Mouse (Mus musculus): ENCODE measurements around the gene Unc45a. TPM values are rescaled to one million over a fixed set of nuclear protein-coding genes. Genes with fewer than 3 reads are reported as not detected.

The Unc45a gene
- 34.7 and 38.0 TPM in 2 replicates for polyA plus RNA-seq (2014; fragmentation: Nextera tagmentation; extraction: Ambion mirVana)

DNA sequence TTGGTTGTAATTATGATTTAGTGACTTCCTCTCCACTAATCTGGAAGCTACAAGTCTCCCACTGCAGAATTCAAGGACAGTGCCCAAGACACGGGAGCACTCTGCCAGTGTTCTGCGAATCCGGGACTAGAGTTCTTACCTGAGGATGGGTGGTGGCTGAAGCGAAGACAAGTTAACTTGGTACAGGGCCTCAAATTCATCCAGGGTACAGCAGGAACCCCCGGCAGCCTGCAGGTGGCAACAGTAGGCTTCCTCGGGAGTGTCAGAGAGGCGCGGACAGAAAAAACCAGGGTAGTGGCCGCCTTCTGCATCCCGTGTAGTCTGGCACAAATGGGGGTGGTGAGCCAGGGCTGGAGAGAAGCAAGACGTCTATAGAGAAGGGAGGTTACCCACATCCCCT is at the start of gene Unc45a:
TSS of gene Unc45a (minus strand) at position 213 of the 400 bp plus-strand sequence.
- WGBS = under 1% methylated on average over 11 of the region's 11 CpGs
- peak; percentile 58 for ATAC-seq (ENCODE audit: insufficient number of reproducible peaks, low FRiP score, low TSS enrichment, low read depth)
- H3K36me3 ChIP-seq (ENCODE audit: control insufficient read depth, insufficient read depth, low read length) = peaks cover 10% of the 10 kb centered on the region
- DNase-seq (ENCODE audit: low spot score) = peak; percentile 84
- H3K27ac ChIP-seq (replicated peaks; ENCODE audit: low read depth, low read length) = no peak within 1 kb of the TSS
- peak within 1 kb of the TSS; percentile 90 for H3K4me2 ChIP-seq (ENCODE audit: low read depth, severe bottlenecking)
- H3K9me3 ChIP-seq (ENCODE audit: control insufficient read depth, low read length) = no peaks in the 10 kb centered on the region
- no peaks in the 10 kb centered on the region for H3K27me3 ChIP-seq (ENCODE audit: control insufficient read depth, insufficient read depth, low read length)
- H3K9ac ChIP-seq (ENCODE audit: low read length) = peak within 1 kb of the TSS; percentile 60; the same call in 1 of the 2 replicates
- peak within 1 kb of the TSS; percentile 65 for H3K4me3 ChIP-seq (ENCODE audit: low read depth, low read length)
- H3K4me1 ChIP-seq (ENCODE audit: control insufficient read depth, insufficient read depth, low read length) = peaks cover 18% of the 10 kb centered on the region

GRCm38 (mm10) chr7:80387633-80388543 is 47.1 kb upstream of the Unc45a start, which contains the start of gene Fes:
Gene Fes, minus strand, starts transcription at chr7:80387946.
- peak within 1 kb of the TSS; percentile 37 for H3K4me3 ChIP-seq (ENCODE audit: low read depth, low read length)
- peak within 1 kb of the TSS; percentile 76 for H3K27ac ChIP-seq (replicated peaks; ENCODE audit: low read depth, low read length)
- ATAC-seq (ENCODE audit: insufficient number of reproducible peaks, low FRiP score, low TSS enrichment, low read depth) (peak; percentile 53), DNase-seq (ENCODE audit: low spot score) (peak; percentile 77)
- H3K4me2 ChIP-seq (ENCODE audit: low read depth, severe bottlenecking) = peak within 1 kb of the TSS; percentile 70
- H3K27me3 ChIP-seq (ENCODE audit: control insufficient read depth, insufficient read depth, low read length) = no peaks in the 10 kb centered on the region
- H3K4me1 ChIP-seq (ENCODE audit: control insufficient read depth, insufficient read depth, low read length) = peaks cover 17% of the 10 kb centered on the region
- WGBS = 7% methylated on average over 33 of the region's 33 CpGs
- no peaks in the 10 kb centered on the region for H3K9me3 ChIP-seq (ENCODE audit: control insufficient read depth, low read length)
- H3K36me3 ChIP-seq (ENCODE audit: control insufficient read depth, insufficient read depth, low read length) = peaks cover 19% of the 10 kb centered on the region
- peak within 1 kb of the TSS; percentile 71 for H3K9ac ChIP-seq (ENCODE audit: low read length)

- Histone ChIP-seq H3K36me3 (ENCODE audit: control insufficient read depth, insufficient read depth, low read length) (peaks cover 16% of the 10 kb centered on the region; the same call in 1 of the 2 replicates), H3K9ac (ENCODE audit: low read length) (peak overlapping the region; percentile 71), H3K27me3 (ENCODE audit: control insufficient read depth, insufficient read depth, low read length) (no peaks in the 10 kb centered on the region), H3K9me3 (ENCODE audit: control insufficient read depth, low read length) (no peaks in the 10 kb centered on the region), H3K4me3 (ENCODE audit: low read depth, low read length) (peak overlapping the region; percentile 37), H3K4me1 (ENCODE audit: control insufficient read depth, insufficient read depth, low read length) (peaks cover 17% of the 10 kb centered on the region), H3K27ac (replicated peaks; ENCODE audit: low read depth, low read length) (peak overlapping the region; percentile 76), H3K4me2 (ENCODE audit: low read depth, severe bottlenecking) (peak overlapping the region; percentile 70)
- WGBS = 36% methylated on average over 17 of the region's 17 CpGs
- peak; percentile 49 for DNase-seq (ENCODE audit: low spot score)
- ATAC-seq (ENCODE audit: insufficient number of reproducible peaks, low FRiP score, low TSS enrichment, low read depth) = no peak; the same call in 1 of the 2 replicates
Measured at GRCm38 (mm10) chr7:80387033-80387632, 46.3 kb upstream of the Unc45a start.

GRCm38 (mm10) chr7:80386235-80386930 is 45.6 kb upstream of the Unc45a start:
- peak overlapping the region; percentile 40; the same call in 1 of the 2 replicates for H3K9ac ChIP-seq (ENCODE audit: low read length)
- H3K4me2 ChIP-seq (ENCODE audit: low read depth, severe bottlenecking) = peak overlapping the region; percentile 70
- WGBS = 35% methylated on average over 18 of the region's 18 CpGs

DNA sequence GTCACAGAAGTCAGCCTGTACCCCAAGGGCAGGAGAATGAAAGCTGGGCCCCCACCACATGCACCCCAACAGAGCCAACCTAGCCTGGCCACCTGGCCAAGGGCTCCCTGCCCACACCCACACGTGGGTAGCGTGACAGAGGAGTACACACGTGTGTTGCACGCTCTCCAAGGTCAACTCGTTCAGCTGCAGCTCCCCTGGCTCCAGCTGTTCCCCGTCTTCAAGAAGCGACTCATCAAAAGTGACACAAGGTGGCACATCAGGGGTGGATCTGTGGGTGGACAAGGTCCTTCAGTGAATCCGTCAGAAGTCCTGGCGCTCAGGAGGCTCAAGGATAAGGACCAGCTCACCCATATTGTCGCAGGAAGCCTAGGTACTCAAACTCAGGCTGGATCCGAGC is 42.1 kb upstream of the Unc45a start:
- no peak overlapping the region for H3K4me2 ChIP-seq (ENCODE audit: low read depth, severe bottlenecking)
- DNase-seq (ENCODE audit: low spot score) = no peak
- H3K27ac ChIP-seq (replicated peaks; ENCODE audit: low read depth, low read length) = no peak overlapping the region
- no peaks in the 10 kb centered on the region for H3K36me3 ChIP-seq (ENCODE audit: control insufficient read depth, insufficient read depth, low read length)
- H3K4me3 ChIP-seq (ENCODE audit: low read depth, low read length) = no peak overlapping the region
- 70% methylated on average over 11 of the region's 11 CpGs for WGBS
- peaks cover 12% of the 10 kb centered on the region for H3K4me1 ChIP-seq (ENCODE audit: control insufficient read depth, insufficient read depth, low read length)
- H3K9me3 ChIP-seq (ENCODE audit: control insufficient read depth, low read length) = no peaks in the 10 kb centered on the region
- H3K9ac ChIP-seq (ENCODE audit: low read length) = no peak overlapping the region
- H3K27me3 ChIP-seq (ENCODE audit: control insufficient read depth, insufficient read depth, low read length) = no peaks in the 10 kb centered on the region
- ATAC-seq (ENCODE audit: insufficient number of reproducible peaks, low FRiP score, low TSS enrichment, low read depth) = no peak

More at GRCm38 (mm10) chr7:80386235-80386930, 45.6 kb upstream of the Unc45a start:
- peaks cover 11% of the 10 kb centered on the region; the same call in 1 of the 2 replicates for H3K36me3 ChIP-seq (ENCODE audit: control insufficient read depth, insufficient read depth, low read length)
- DNase-seq (ENCODE audit: low spot score) = peak; percentile 98
- no peak for ATAC-seq (ENCODE audit: insufficient number of reproducible peaks, low FRiP score, low TSS enrichment, low read depth)
- peaks cover 17% of the 10 kb centered on the region for H3K4me1 ChIP-seq (ENCODE audit: control insufficient read depth, insufficient read depth, low read length)
- H3K4me3 ChIP-seq (ENCODE audit: low read depth, low read length) = no peak overlapping the region; the same call in 1 of the 2 replicates
- peak overlapping the region; percentile 10; the same call in 1 of the 2 replicates for H3K27ac ChIP-seq (replicated peaks; ENCODE audit: low read depth, low read length)
- H3K27me3 ChIP-seq (ENCODE audit: control insufficient read depth, insufficient read depth, low read length) = no peaks in the 10 kb centered on the region
- H3K9me3 ChIP-seq (ENCODE audit: control insufficient read depth, low read length) = no peaks in the 10 kb centered on the region

GRCm38 (mm10) chr7:80379531-80379930 is 38.7 kb upstream of the Unc45a start:
- Histone ChIP-seq H3K4me2 (ENCODE audit: low read depth, severe bottlenecking) (no peak overlapping the region), H3K27me3 (ENCODE audit: control insufficient read depth, insufficient read depth, low read length) (no peaks in the 10 kb centered on the region), H3K9me3 (ENCODE audit: control insufficient read depth, low read length) (no peaks in the 10 kb centered on the region), H3K4me3 (ENCODE audit: low read depth, low read length) (no peak overlapping the region), H3K27ac (replicated peaks; ENCODE audit: low read depth, low read length) (no peak overlapping the region), H3K9ac (ENCODE audit: low read length) (no peak overlapping the region), H3K36me3 (ENCODE audit: control insufficient read depth, insufficient read depth, low read length) (no peaks in the 10 kb centered on the region), H3K4me1 (ENCODE audit: control insufficient read depth, insufficient read depth, low read length) (no peaks in the 10 kb centered on the region)
- DNase-seq (ENCODE audit: low spot score) (peak; percentile 57), ATAC-seq (ENCODE audit: insufficient number of reproducible peaks, low FRiP score, low TSS enrichment, low read depth) (no peak)
- 62% methylated on average over 13 of the region's 13 CpGs for WGBS

GRCm38 (mm10) chr7:80377471-80377870 is 36.7 kb upstream of the Unc45a start:
- no peak overlapping the region for H3K4me3 ChIP-seq (ENCODE audit: low read depth, low read length)
- H3K36me3 ChIP-seq (ENCODE audit: control insufficient read depth, insufficient read depth, low read length) = no peaks in the 10 kb centered on the region
- H3K4me1 ChIP-seq (ENCODE audit: control insufficient read depth, insufficient read depth, low read length) = no peaks in the 10 kb centered on the region
- DNase-seq (ENCODE audit: low spot score) = peak; percentile 86
- H3K4me2 ChIP-seq (ENCODE audit: low read depth, severe bottlenecking) = no peak overlapping the region
- no peak for ATAC-seq (ENCODE audit: insufficient number of reproducible peaks, low FRiP score, low TSS enrichment, low read depth)
- no peak overlapping the region for H3K27ac ChIP-seq (replicated peaks; ENCODE audit: low read depth, low read length)
- no peaks in the 10 kb centered on the region for H3K27me3 ChIP-seq (ENCODE audit: control insufficient read depth, insufficient read depth, low read length)
- 40% methylated on average over 6 of the region's 6 CpGs for WGBS
- no peaks in the 10 kb centered on the region for H3K9me3 ChIP-seq (ENCODE audit: control insufficient read depth, low read length)
- no peak overlapping the region for H3K9ac ChIP-seq (ENCODE audit: low read length)

DNA sequence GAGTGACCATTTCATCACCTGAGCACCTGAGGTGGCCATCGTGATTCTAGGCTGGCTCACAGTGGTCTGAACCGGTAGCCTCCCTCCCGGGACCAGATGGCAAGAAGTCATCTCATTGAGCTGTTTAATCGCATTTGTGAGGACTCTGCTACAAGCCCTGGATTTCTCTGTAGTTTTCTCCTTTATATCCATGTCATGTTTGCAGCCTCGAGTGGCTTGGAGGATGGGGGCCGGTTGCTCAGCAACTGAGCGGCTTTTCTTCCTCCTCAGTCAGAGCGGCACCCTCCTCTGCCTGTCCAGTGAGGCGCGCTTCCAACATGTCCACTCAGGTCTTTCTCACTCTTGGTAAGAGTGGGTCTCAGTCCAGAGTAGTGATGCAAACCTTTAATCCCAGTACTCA is 35.4 kb upstream of the Unc45a start:
- Histone ChIP-seq H3K27ac (replicated peaks; ENCODE audit: low read depth, low read length) (no peak overlapping the region), H3K4me3 (ENCODE audit: low read depth, low read length) (no peak overlapping the region), H3K9me3 (ENCODE audit: control insufficient read depth, low read length) (no peaks in the 10 kb centered on the region), H3K27me3 (ENCODE audit: control insufficient read depth, insufficient read depth, low read length) (no peaks in the 10 kb centered on the region), H3K36me3 (ENCODE audit: control insufficient read depth, insufficient read depth, low read length) (no peaks in the 10 kb centered on the region), H3K4me1 (ENCODE audit: control insufficient read depth, insufficient read depth, low read length) (no peaks in the 10 kb centered on the region), H3K4me2 (ENCODE audit: low read depth, severe bottlenecking) (no peak overlapping the region), H3K9ac (ENCODE audit: low read length) (no peak overlapping the region)
- no peak for DNase-seq (ENCODE audit: low spot score)
- ATAC-seq (ENCODE audit: insufficient number of reproducible peaks, low FRiP score, low TSS enrichment, low read depth) = no peak
- WGBS = 86% methylated on average over 10 of the region's 10 CpGs

All from limb, embryonic 11.5 days (tissue).